Mouse (Mus musculus): ENCODE results near the gene Slc16a7.
A peak's percentile ranks its signal among the peaks of the same experiment; 100 is the strongest.

DNA sequence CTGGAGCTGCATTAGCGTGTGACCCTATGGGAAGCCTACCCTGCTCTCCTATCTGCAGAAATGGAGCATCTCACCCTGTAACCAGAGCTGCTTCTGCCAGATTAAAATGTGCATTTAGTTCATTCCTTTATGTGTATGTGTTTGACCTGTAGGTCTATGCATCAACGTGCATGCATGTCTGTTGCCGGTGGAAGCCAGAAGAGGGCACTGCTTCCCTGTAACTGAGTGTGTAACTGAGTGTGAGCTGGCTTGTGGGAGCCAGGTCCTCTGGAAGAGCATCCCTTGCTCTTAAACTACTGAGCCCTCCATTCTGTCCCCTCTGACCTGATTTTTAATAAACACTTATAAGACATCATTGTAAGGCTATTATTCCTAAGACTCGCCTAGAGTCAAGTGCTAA lies 124.3 kb downstream of the Slc16a7 start:
- TF ChIP-seq CTCF (conservative IDR thresholded peaks at IDR 0.05; ENCODE audit: insufficient read depth, insufficient read length, low read depth, low read length) (peak; percentile 94), POLR2A (IDR thresholded peaks at IDR 0.05; ENCODE audit: low read depth, low read length) (no peak)

Measured in kidney, adult 2 months (tissue).